Mouse (Mus musculus): ENCODE measurements around the gene Gm11127. TPM values are rescaled to one million over a fixed set of nuclear protein-coding genes. Genes with fewer than 3 reads are reported as not detected.
"Not testable (repeated sequence)": the region's sequence is repeated elsewhere in the genome, so short reads cannot be mapped to it uniquely, and the experiment has no call there.

Gm11127 gene
- total RNA-seq, 2 experiments from 2014 or later = 1.5 to 2.1 TPM

- DNase-seq = peak in 1 of 2 experiments; percentile 39
- intact Hi-C loops (cut with DNase I) = not testable (repeated sequence)
Measured at GRCm38 (mm10) chr17:36032351-36032875, 25.8 kb downstream of the Gm11127 start, which contains the start of gene H2-T23. TSS of gene H2-T23 (minus strand) at chr17:36032855.

- DNase-seq = peak in 1 of 2 experiments; percentile 51
- intact Hi-C loops (cut with DNase I) = not testable (repeated sequence)
Measured at GRCm38 (mm10) chr17:36031583-36032331, 26.4 kb downstream of the Gm11127 start.

GRCm38 (mm10) chr17:36030703-36031582 is 27.2 kb downstream of the Gm11127 start:
- DNase-seq; intact Hi-C loops (cut with DNase I): not testable (repeated sequence)

- intact Hi-C loops (cut with DNase I); DNase-seq: not testable (repeated sequence)
Measured at GRCm38 (mm10) chr17:36030046-36030702, 28.0 kb downstream of the Gm11127 start.

- intact Hi-C loops (cut with DNase I) = loop anchor here (1.0 kb wide), 1 partner anchor 10 kb away; no protein-coding TSS in a partner anchor
- no peak for DNase-seq
Measured at GRCm38 (mm10) chr17:36028879-36029619, 29.1 kb downstream of the Gm11127 start.

GRCm38 (mm10) chr17:36027663-36028062 is 30.5 kb downstream of the Gm11127 start:
- intact Hi-C loops (cut with DNase I) = no loop called here
- no peak for DNase-seq

GRCm38 (mm10) chr17:36025901-36026300 is 32.3 kb downstream of the Gm11127 start:
- DNase-seq = no peak
- intact Hi-C loops (cut with DNase I) = no loop called here

GRCm38 (mm10) chr17:36025197-36025596 is 33.0 kb downstream of the Gm11127 start:
- no peak for DNase-seq
- intact Hi-C loops (cut with DNase I) = no loop called here

- no peak for DNase-seq
- intact Hi-C loops (cut with DNase I) = no loop called here
Measured at GRCm38 (mm10) chr17:36023710-36024654, 34.2 kb downstream of the Gm11127 start.

GRCm38 (mm10) chr17:36022922-36023321 is 35.2 kb downstream of the Gm11127 start:
- intact Hi-C loops (cut with DNase I) = no loop called here
- no peak for DNase-seq

- DNase-seq = no peak
- intact Hi-C loops (cut with DNase I) = no loop called here
Measured at GRCm38 (mm10) chr17:36022098-36022497, 36.1 kb downstream of the Gm11127 start.

GRCm38 (mm10) chr17:36021309-36021708 is 36.9 kb downstream of the Gm11127 start:
- intact Hi-C loops (cut with DNase I) = no loop called here
- DNase-seq = no peak

- intact Hi-C loops (cut with DNase I) = no loop called here
- peak in 1 of 2 experiments; percentile 71 for DNase-seq
Measured at GRCm38 (mm10) chr17:36020191-36021073, 37.7 kb downstream of the Gm11127 start, which contains the start of gene H2-T24. TSS of gene H2-T24 (minus strand) at chr17:36020560.

GRCm38 (mm10) chr17:36019519-36019918 is 38.7 kb downstream of the Gm11127 start:
- DNase-seq = no peak
- intact Hi-C loops (cut with DNase I) = loop anchor here (1.0 kb wide), 1 partner anchor 10 kb away; no protein-coding TSS in a partner anchor

- intact Hi-C loops (cut with DNase I) = loop anchor here (1.0 kb wide), 1 partner anchor 10 kb away; no protein-coding TSS in a partner anchor
- DNase-seq = no peak
Measured at GRCm38 (mm10) chr17:36018979-36019378, 39.2 kb downstream of the Gm11127 start.

- no peak for DNase-seq
- intact Hi-C loops (cut with DNase I) = no loop called here
Measured at GRCm38 (mm10) chr17:36017046-36017445, 41.1 kb downstream of the Gm11127 start.

- intact Hi-C loops (cut with DNase I) = no loop called here
- DNase-seq = no peak
Measured at GRCm38 (mm10) chr17:36014977-36015376, 43.2 kb downstream of the Gm11127 start.
